Mouse (Mus musculus) ES-E14 (cell line): ENCODE results near the gene Dock4. TPM values are rescaled to one million over a fixed set of nuclear protein-coding genes. Genes with fewer than 3 reads are reported as not detected.

Experiments
- DNase-seq: peaks from one replicate; pipeline ENCODE4 v3.0.0-alpha.2; 2013; ENCODE audit warnings: low read depth, low spot score
- H3K27ac ChIP-seq: 2 replicates; pipeline ENCODE4 v1.5.1; 2012; ENCODE audit warnings: low read depth, mild to moderate bottlenecking, low read length, moderate library complexity, mixed read lengths; ENCODE audit not compliant: poor library complexity, insufficient read depth, severe bottlenecking
- H3K36me3 ChIP-seq: 2 replicates; pipeline ENCODE4 v1.6.1; 2012; ENCODE audit warnings: mild to moderate bottlenecking, low read length, moderate library complexity, mixed read lengths; ENCODE audit not compliant: control insufficient read depth, poor library complexity, insufficient read depth, severe bottlenecking
- H3K4me1 ChIP-seq, 2 experiments: fragments of 150-350 bp in 1 of 2; sonication (generic) in 1 of 2; 2 replicates each; pipeline ENCODE4 v1.6.1; 2012; ENCODE audit warnings: low read length in 2 of 2, mild to moderate bottlenecking in 1 of 2, mixed read lengths in 1 of 2; ENCODE audit not compliant: control insufficient read depth in 2 of 2, insufficient read depth in 2 of 2, poor library complexity in 1 of 2
- H3K4me3 ChIP-seq, 2 experiments: fragments of 150-350 bp in 1 of 2; sonication (generic) in 1 of 2; 2 replicates each; pipeline ENCODE4 v1.5.1; 2012; ENCODE audit warnings: low read length in 2 of 2, low read depth in 1 of 2, mild to moderate bottlenecking in 1 of 2, mixed read lengths in 1 of 2; ENCODE audit not compliant: insufficient read depth in 1 of 2, poor library complexity in 1 of 2, severe bottlenecking in 1 of 2
- H3K9ac ChIP-seq: 2 replicates; pipeline ENCODE4 v1.6.1; 2012; ENCODE audit warnings: low read depth, mild to moderate bottlenecking, low read length, mixed read lengths; ENCODE audit not compliant: poor library complexity, insufficient read depth, severe bottlenecking
- H3K9me3 ChIP-seq: fragments of 150-350 bp; sonication (generic); 2 replicates; pipeline ENCODE4 v1.6.1; 2012; ENCODE audit warnings: low read depth, mild to moderate bottlenecking, low read length; ENCODE audit not compliant: control insufficient read depth, insufficient read depth
- CHD2 ChIP-seq: IDR thresholded peaks from 2 replicates; pipeline ENCODE4 v1.6.1; 2014; ENCODE audit warnings: mild to moderate bottlenecking, low read depth, low read length, inconsistent platforms
- HCFC1 ChIP-seq: IDR thresholded peaks from 2 replicates; pipeline ENCODE4 v1.6.1; 2012; ENCODE audit warnings: low read length, inconsistent platforms, borderline replicate concordance; ENCODE audit not compliant: insufficient read depth
- MAFK ChIP-seq: IDR thresholded peaks from 2 replicates; pipeline ENCODE4 v1.6.1; 2014; ENCODE audit warnings: mild to moderate bottlenecking, low read depth, low read length, inconsistent platforms; ENCODE audit not compliant: insufficient read depth
- ZC3H11A ChIP-seq: IDR thresholded peaks from 2 replicates; pipeline ENCODE4 v1.6.1; 2012; ENCODE audit warnings: low read depth, mild to moderate bottlenecking, inconsistent platforms, low read length, borderline replicate concordance
- ZNF384 ChIP-seq: IDR thresholded peaks from 2 replicates; pipeline ENCODE4 v1.6.1; 2012; ENCODE audit warnings: low read depth, low read length, inconsistent platforms
- in situ Hi-C, 2 experiments: fragments of 600-800 bp; cut with MboI; formaldehyde crosslinking; loops; one replicate each; pipeline ENCODE4 v1.15.1; 2025; ENCODE audit warnings: low sequenced_read_pairs in 2 of 2, inconsistent platforms in 1 of 2; ENCODE audit not compliant: unreplicated experiment in 2 of 2
- total RNA-seq: library from RNA; depleted of rRNA; stranded (reverse); fragments of 300-350 nt; gene quantifications from 2 replicates; pipeline ENCODE4 v1.2.3, GENCODE M21; 2012

Dock4 gene
- total RNA-seq, 1 experiment: 7.9 TPM

GRCm38 (mm10) chr12:40626521-40626920 lies 180.8 kb downstream of the Dock4 start:
- H3K9ac ChIP-seq: no peak overlapping the region
- H3K9me3 ChIP-seq: no peaks in the 10 kb centered on the region
- in situ Hi-C loops: no loop called here
- no peaks in the 10 kb centered on the region for H3K36me3 ChIP-seq
- no peak overlapping the region for H3K27ac ChIP-seq
- TF ChIP-seq ZNF384 (no peak), CHD2 (no peak), ZC3H11A (no peak), HCFC1 (no peak), MAFK (no peak)
- H3K4me1 ChIP-seq: 0 out of 4 replicates have a peak, but pooled peaks cover 0 to 1% of the 10 kb centered on the region in 2 experiments
- no peak for DNase-seq
- no peak overlapping the region for H3K4me3 ChIP-seq

- DNase-seq: no peak
- Histone ChIP-seq H3K4me3 (no peak overlapping the region), H3K27ac (no peak overlapping the region), H3K9me3 (no peaks in the 10 kb centered on the region), H3K4me1 (no peaks in the 10 kb centered on the region), H3K9ac (no peak overlapping the region), H3K36me3 (no peaks in the 10 kb centered on the region)
- TF ChIP-seq HCFC1: no peak
- no peak for TF ChIP-seq MAFK
- TF ChIP-seq ZNF384: no peak
- TF ChIP-seq CHD2: no peak
- no peak for TF ChIP-seq ZC3H11A
- in situ Hi-C loops: no loop called here
These were observed 187.5 kb downstream of the Dock4 start for GRCm38 (mm10) chr12:40633242-40633641.

- DNase-seq: no peak
- no peak for TF ChIP-seq ZC3H11A
- TF ChIP-seq ZNF384: no peak
- no peak for TF ChIP-seq HCFC1
- TF ChIP-seq MAFK: no peak
- no peak for TF ChIP-seq CHD2
- Histone ChIP-seq H3K4me1 (no peaks in the 10 kb centered on the region), H3K9ac (no peak overlapping the region), H3K9me3 (no peaks in the 10 kb centered on the region), H3K36me3 (no peaks in the 10 kb centered on the region), H3K4me3 (no peak overlapping the region), H3K27ac (no peak overlapping the region)
- in situ Hi-C loops: no loop called here
These were observed 188.4 kb downstream of the Dock4 start for GRCm38 (mm10) chr12:40634169-40634568.

- Histone ChIP-seq H3K4me1 (no peaks in the 10 kb centered on the region), H3K36me3 (no peaks in the 10 kb centered on the region), H3K9me3 (no peaks in the 10 kb centered on the region), H3K4me3 (no peak overlapping the region), H3K9ac (no peak overlapping the region), H3K27ac (no peak overlapping the region)
- in situ Hi-C loops: no loop called here
- TF ChIP-seq HCFC1 (no peak), CHD2 (no peak), MAFK (no peak), ZNF384 (no peak), ZC3H11A (no peak)
- no peak for DNase-seq
These were observed 190.2 kb downstream of the Dock4 start for GRCm38 (mm10) chr12:40635991-40636390.

GRCm38 (mm10) chr12:40637427-40637826 lies 191.7 kb downstream of the Dock4 start:
- TF ChIP-seq CHD2 (no peak), ZNF384 (no peak), MAFK (no peak), ZC3H11A (no peak), HCFC1 (no peak)
- no peaks in the 10 kb centered on the region for H3K4me1 ChIP-seq
- H3K36me3 ChIP-seq: no peaks in the 10 kb centered on the region
- H3K27ac ChIP-seq: no peak overlapping the region
- H3K9me3 ChIP-seq: no peaks in the 10 kb centered on the region
- in situ Hi-C loops: no loop called here
- H3K9ac ChIP-seq: no peak overlapping the region
- no peak for DNase-seq
- H3K4me3 ChIP-seq: no peak overlapping the region
